In genomic region chr1:137083500-137083899, GRCm38 (mm10) we compare ENCODE assay signal across 25 mouse cellular contexts.
A peak's percentile ranks its signal among the peaks of the same experiment; 100 is the strongest.
DNase-seq lines count a peak whose midpoint lies in the region; ATAC-seq lines count a peak whose summit lies in the region.
"Had no signal": no experiment of that assay in that cellular context is flagged by ENCODE, and none has a peak within 500 bp of the region (broad histone marks: within the 10 kb centered on the region; RNA-seq: fewer than 3 reads in every experiment).

No protein-coding gene starts in this region.

- intact Hi-C loops in left cerebral cortex, postnatal 14 days (cut with DNase I), result no loop called here

- peaks cover 7% of the 10 kb centered on the region for H3K4me1 ChIP-seq in kidney, embryonic 16.5 days (ENCODE audit: insufficient read depth, low read length)
- H3K4me1 ChIP-seq in lung, embryonic 15.5 days, result peaks cover 16% of the 10 kb centered on the region
- H3K4me1 ChIP-seq in midbrain, embryonic 14.5 days (ENCODE audit: control insufficient read depth, insufficient read depth, low read length), result no peaks in the 10 kb centered on the region
- H3K4me1 ChIP-seq in midbrain, embryonic 16.5 days (ENCODE audit: control insufficient read depth, insufficient read depth, low read length), result no peaks in the 10 kb centered on the region
- H3K4me1 ChIP-seq: forebrain, embryonic 12.5 days; forebrain, embryonic 15.5 days; hindbrain, embryonic 12.5 days; hindbrain, embryonic 15.5 days had no signal

- H3K9ac ChIP-seq in kidney, embryonic 16.5 days (replicated peaks; ENCODE audit: low read length), result no peak overlapping the region
- no peak overlapping the region for H3K9ac ChIP-seq in lung, embryonic 15.5 days
- no peak overlapping the region for H3K9ac ChIP-seq in midbrain, embryonic 14.5 days (replicated peaks; ENCODE audit: low read length)
- H3K9ac ChIP-seq in midbrain, embryonic 16.5 days (ENCODE audit: low read depth, low read length), result no peak overlapping the region
- H3K9ac ChIP-seq: embryonic facial prominence, embryonic 13.5 days; forebrain, embryonic 12.5 days; forebrain, embryonic 15.5 days; hindbrain, embryonic 12.5 days; hindbrain, embryonic 15.5 days had no signal

- ATAC-seq in kidney, embryonic 16.5 days (ENCODE audit: low FRiP score, low TSS enrichment), result peak; percentile 39; the same call in 1 of the 2 replicates
- ATAC-seq in lung, embryonic 15.5 days (ENCODE audit: borderline replicate concordance, extremely low read depth, low FRiP score, low TSS enrichment), result peak; percentile 63; the same call in 1 of the 2 replicates
- no peak for ATAC-seq in midbrain, embryonic 14.5 days (ENCODE audit: low FRiP score, low TSS enrichment)
- ATAC-seq in midbrain, embryonic 16.5 days, result no peak
- ATAC-seq: CD4-positive, CD25-positive, alpha-beta regulatory T cell, adult 4 months; forebrain, embryonic 15.5 days had no signal

- no peak overlapping the region for H3K4me3 ChIP-seq in kidney, embryonic 16.5 days (ENCODE audit: low read length)
- H3K4me3 ChIP-seq in lung, embryonic 15.5 days, result no peak overlapping the region
- no peak overlapping the region for H3K4me3 ChIP-seq in midbrain, embryonic 14.5 days (replicated peaks; ENCODE audit: low read depth, low read length)
- H3K4me3 ChIP-seq in midbrain, embryonic 16.5 days (ENCODE audit: low read depth, low read length), result no peak overlapping the region
- H3K4me3 ChIP-seq: embryonic facial prominence, embryonic 10.5 days; embryonic facial prominence, embryonic 13.5 days; erythroblast, embryonic 14.5 days; forebrain, embryonic 12.5 days; forebrain, embryonic 15.5 days; heart, adult 2 months; hindbrain, embryonic 12.5 days; hindbrain, embryonic 15.5 days had no signal

- no peak overlapping the region for H3K27ac ChIP-seq in kidney, embryonic 16.5 days (ENCODE audit: low read length)
- peak overlapping the region; percentile 32; the same call in 1 of the 2 replicates for H3K27ac ChIP-seq in lung, embryonic 15.5 days
- H3K27ac ChIP-seq in midbrain, embryonic 14.5 days (replicated peaks; ENCODE audit: low read depth, low read length), result no peak overlapping the region
- no peak overlapping the region for H3K27ac ChIP-seq in midbrain, embryonic 16.5 days (ENCODE audit: low read length)
- H3K27ac ChIP-seq: embryonic facial prominence, embryonic 10.5 days; embryonic facial prominence, embryonic 13.5 days; forebrain, embryonic 12.5 days; forebrain, embryonic 15.5 days; heart, adult 2 months; hindbrain, embryonic 12.5 days; hindbrain, embryonic 15.5 days had no signal

- H3K9me3 ChIP-seq in kidney, embryonic 16.5 days (ENCODE audit: low read length), result no peaks in the 10 kb centered on the region
- H3K9me3 ChIP-seq in lung, embryonic 15.5 days, result no peaks in the 10 kb centered on the region
- no peaks in the 10 kb centered on the region for H3K9me3 ChIP-seq in midbrain, embryonic 14.5 days (ENCODE audit: control insufficient read depth, low read length)
- H3K9me3 ChIP-seq in midbrain, embryonic 16.5 days (replicated peaks; ENCODE audit: control insufficient read depth, low read length, poor library complexity, severe bottlenecking), result no peaks in the 10 kb centered on the region
- H3K9me3 ChIP-seq: embryonic facial prominence, embryonic 10.5 days; embryonic facial prominence, embryonic 13.5 days; forebrain, embryonic 12.5 days; forebrain, embryonic 15.5 days; hindbrain, embryonic 12.5 days; hindbrain, embryonic 15.5 days had no signal

- no peak for DNase-seq in kidney, postnatal 36 days
- no peak for DNase-seq in lung, postnatal 36 days
- peak; percentile 7 for DNase-seq in midbrain, embryonic 14.5 days
- no peak for DNase-seq in left cerebral cortex, postnatal 14 days (ENCODE audit: low spot score in 2 of 2)
- DNase-seq: adrenal gland, adult 2 months; adrenal gland, postnatal 14 days; cerebellum, adult 11-12 months; cerebellum, adult 8-10 months; cerebellum, postnatal 10 days; cerebellum, postnatal 36 days; embryo, embryonic 11 days; gastrocnemius, postnatal 25 days; heart, adult 2 months had no signal

- H3K36me3 ChIP-seq in kidney, embryonic 16.5 days (ENCODE audit: insufficient read depth, low read length), result no peaks in the 10 kb centered on the region
- H3K36me3 ChIP-seq in lung, embryonic 15.5 days, result no peaks in the 10 kb centered on the region
- H3K36me3 ChIP-seq in midbrain, embryonic 14.5 days (ENCODE audit: control insufficient read depth, insufficient read depth, low read length), result no peaks in the 10 kb centered on the region
- no peaks in the 10 kb centered on the region for H3K36me3 ChIP-seq in midbrain, embryonic 16.5 days (ENCODE audit: control insufficient read depth, insufficient read depth, low read length)
- H3K36me3 ChIP-seq: embryonic facial prominence, embryonic 10.5 days; embryonic facial prominence, embryonic 13.5 days; forebrain, embryonic 12.5 days; forebrain, embryonic 15.5 days; hindbrain, embryonic 12.5 days; hindbrain, embryonic 15.5 days had no signal

- no peak overlapping the region for H3K4me2 ChIP-seq in kidney, embryonic 16.5 days (replicated peaks; ENCODE audit: low read depth, low read length)
- H3K4me2 ChIP-seq in lung, embryonic 15.5 days, result no peak overlapping the region
- no peak overlapping the region for H3K4me2 ChIP-seq in midbrain, embryonic 14.5 days (ENCODE audit: low read length)
- H3K4me2 ChIP-seq in midbrain, embryonic 16.5 days (ENCODE audit: low read length), result no peak overlapping the region
- H3K4me2 ChIP-seq: embryonic facial prominence, embryonic 13.5 days; forebrain, embryonic 12.5 days; forebrain, embryonic 15.5 days; heart, embryonic 11.5 days; hindbrain, embryonic 12.5 days; hindbrain, embryonic 15.5 days had no signal

- 14% methylated on average over 1 of the region's 1 CpGs for WGBS in kidney, embryonic 16.5 days
- 27% methylated on average over 1 of the region's 1 CpGs for WGBS in lung, embryonic 15.5 days
- 88% methylated on average over 1 of the region's 1 CpGs for WGBS in midbrain, embryonic 14.5 days
- 70% methylated on average over 1 of the region's 1 CpGs for WGBS in midbrain, embryonic 16.5 days

- no peaks in the 10 kb centered on the region for H3K27me3 ChIP-seq in kidney, embryonic 16.5 days (ENCODE audit: insufficient read depth, low read length)
- no peaks in the 10 kb centered on the region for H3K27me3 ChIP-seq in lung, embryonic 15.5 days
- no peaks in the 10 kb centered on the region for H3K27me3 ChIP-seq in midbrain, embryonic 14.5 days (ENCODE audit: control insufficient read depth, insufficient read depth, low read length)
- no peaks in the 10 kb centered on the region for H3K27me3 ChIP-seq in midbrain, embryonic 16.5 days (ENCODE audit: control insufficient read depth, insufficient read depth, low read depth, low read length)
- H3K27me3 ChIP-seq: embryonic facial prominence, embryonic 13.5 days; forebrain, embryonic 12.5 days; forebrain, embryonic 15.5 days; hindbrain, embryonic 12.5 days; hindbrain, embryonic 15.5 days had no signal

Comparison
In these comparisons a context has a peak if more than half of its experiments do, and no peak if none do; other contexts are left out.
1. ATAC-seq: peak in kidney, embryonic 16.5 days (single experiment) and lung, embryonic 15.5 days (single experiment); none in midbrain, embryonic 14.5 days (single experiment) and midbrain, embryonic 16.5 days (single experiment).